Mouse (Mus musculus) MEL (cell line): Measurements from ENCODE around the gene Zfp664. TPM values are rescaled to one million over a fixed set of nuclear protein-coding genes. Genes with fewer than 3 reads are reported as not detected.
A peak's percentile ranks its signal among the peaks of the same experiment; 100 is the strongest.

ENCODE experiments used
- DNase-seq: peaks from one replicate; pipeline ENCODE4 v3.0.0; 2011; ENCODE audit warnings: low read depth, low spot score
- H3K27ac ChIP-seq: 2 replicates; pipeline ENCODE4 v1.5.1; 2012; ENCODE audit warnings: low read depth, mild to moderate bottlenecking, control low read depth, low read length, moderate library complexity; ENCODE audit not compliant: control insufficient read depth
- H3K27me3 ChIP-seq, 2 experiments: fragments of 150-350 bp in 1 of 2; sonication (generic) in 1 of 2; 2 replicates each; pipeline ENCODE4 v1.6.1; 2012; ENCODE audit warnings: low read length in 2 of 2, mild to moderate bottlenecking in 2 of 2, improper control_type of control experiment in 1 of 2, moderate library complexity in 1 of 2; ENCODE audit not compliant: insufficient read depth in 2 of 2, control insufficient read depth in 1 of 2
- H3K36me3 ChIP-seq, 2 experiments: 2 replicates each; pipeline ENCODE4 v1.6.1; 2012 to 2014; ENCODE audit warnings: low read length in 2 of 2, improper control_type of control experiment in 1 of 2, inconsistent platforms in 1 of 2, mild to moderate bottlenecking in 1 of 2; ENCODE audit not compliant: insufficient read depth in 2 of 2, control insufficient read depth in 1 of 2
- H3K4me1 ChIP-seq, 2 experiments: fragments of 150-350 bp in 1 of 2; sonication (generic) in 1 of 2; 2 replicates each; pipeline ENCODE4 v1.6.1; 2012; ENCODE audit warnings: low read length in 2 of 2, improper control_type of control experiment in 1 of 2, mild to moderate bottlenecking in 1 of 2; ENCODE audit not compliant: insufficient read depth in 2 of 2, control insufficient read depth in 1 of 2
- H3K4me3 ChIP-seq, 2 experiments: fragments of 150-350 bp in 1 of 2; sonication (generic) in 1 of 2; 2 replicates each; pipeline ENCODE4 v1.5.1; 2012; ENCODE audit warnings: low read depth in 2 of 2, low read length in 2 of 2, mild to moderate bottlenecking in 2 of 2, moderate library complexity in 2 of 2, control low read depth in 1 of 2, improper control_type of control experiment in 1 of 2; ENCODE audit not compliant: control insufficient read depth in 1 of 2, insufficient read depth in 1 of 2
- H3K79me2 ChIP-seq: 2 replicates; pipeline ENCODE4 v1.6.1; 2012; ENCODE audit warnings: mild to moderate bottlenecking, low read length, moderate library complexity; ENCODE audit not compliant: control insufficient read depth, poor library complexity, insufficient read depth
- H3K9ac ChIP-seq: 2 replicates; pipeline ENCODE4 v1.6.1; 2012; ENCODE audit warnings: low read depth, mild to moderate bottlenecking, control low read depth, low read length, moderate library complexity; ENCODE audit not compliant: control insufficient read depth, poor library complexity, severe bottlenecking
- H3K9me3 ChIP-seq: fragments of 150-350 bp; sonication (generic); replicated peaks from 2 replicates; pipeline ENCODE4 v1.6.1; 2012; ENCODE audit warnings: mild to moderate bottlenecking, low read length, improper control_type of control experiment, moderate library complexity; ENCODE audit not compliant: insufficient read depth
- CHD2 ChIP-seq: IDR thresholded peaks from 2 replicates; pipeline ENCODE4 v1.6.1; 2011; ENCODE audit warnings: low read length, improper control_type of control experiment
- EP300 ChIP-seq, 2 experiments: IDR thresholded peaks; 2 replicates each; pipeline ENCODE4 v1.6.1; 2011; ENCODE audit warnings: improper control_type of control experiment in 2 of 2, low read length in 2 of 2, low read depth in 1 of 2, mild to moderate bottlenecking in 1 of 2
- ETS1 ChIP-seq: IDR thresholded peaks from 2 replicates; pipeline ENCODE4 v1.6.1; 2012; ENCODE audit warnings: low read depth, mild to moderate bottlenecking, inconsistent platforms, low read length, improper control_type of control experiment, moderate library complexity
- GATA1 ChIP-seq: IDR thresholded peaks from 2 replicates; pipeline ENCODE4 v1.6.1; 2011; ENCODE audit warnings: low read depth, low read length, improper control_type of control experiment
- MAX ChIP-seq: IDR thresholded peaks from 2 replicates; pipeline ENCODE4 v1.6.1; 2011; ENCODE audit warnings: low read length, improper control_type of control experiment
- MXI1 ChIP-seq: IDR thresholded peaks from 2 replicates; pipeline ENCODE4 v1.6.1; 2011; ENCODE audit warnings: mild to moderate bottlenecking, low read depth, low read length, improper control_type of control experiment
- MYB ChIP-seq: IDR thresholded peaks from 2 replicates; pipeline ENCODE4 v1.6.1; 2011; ENCODE audit warnings: mild to moderate bottlenecking, low read depth, low read length, improper control_type of control experiment
- NRF1 ChIP-seq: IDR thresholded peaks from 2 replicates; pipeline ENCODE4 v1.6.1; 2014; ENCODE audit warnings: low read depth, mild to moderate bottlenecking, inconsistent platforms, low read length, improper control_type of control experiment, moderate library complexity; ENCODE audit not compliant: poor library complexity, insufficient read depth, severe bottlenecking
- SIN3A ChIP-seq: IDR thresholded peaks from 2 replicates; pipeline ENCODE4 v1.6.1; 2012; ENCODE audit warnings: low read length, improper control_type of control experiment, inconsistent platforms
- SMC3 ChIP-seq: IDR thresholded peaks from 2 replicates; pipeline ENCODE4 v1.6.1; 2011; ENCODE audit warnings: low read depth, low read length, improper control_type of control experiment
- ZKSCAN1 ChIP-seq: IDR thresholded peaks from 2 replicates; pipeline ENCODE4 v1.6.1; 2012; ENCODE audit warnings: low read depth, mild to moderate bottlenecking, inconsistent platforms, low read length, improper control_type of control experiment, moderate library complexity
- polyA plus RNA-seq, 2 experiments: library from polyadenylated mRNA; stranded (reverse) in 1 of 2; unstranded in 1 of 2; fragments of >175 nt in 1 of 2; fragments of >200 nt in 1 of 2; gene quantifications; 2 replicates each; pipeline versions ENCODE4 v1.2.1 to v1.2.4; 2012; ENCODE audit warnings: low replicate concordance in 2 of 2, low read depth in 1 of 2; ENCODE audit not compliant: insufficient read length in 2 of 2, insufficient read depth in 1 of 2, missing spikeins in 1 of 2
- total RNA-seq: library from RNA; depleted of rRNA; stranded (reverse); fragments of 300-350 nt; gene quantifications from 2 replicates; pipeline ENCODE4 v1.2.3, GENCODE M21; 2012

Gene Zfp664
- total and polyA plus RNA-seq, 3 experiments: 18.6 to 205 (median 37.7) TPM

DNA sequence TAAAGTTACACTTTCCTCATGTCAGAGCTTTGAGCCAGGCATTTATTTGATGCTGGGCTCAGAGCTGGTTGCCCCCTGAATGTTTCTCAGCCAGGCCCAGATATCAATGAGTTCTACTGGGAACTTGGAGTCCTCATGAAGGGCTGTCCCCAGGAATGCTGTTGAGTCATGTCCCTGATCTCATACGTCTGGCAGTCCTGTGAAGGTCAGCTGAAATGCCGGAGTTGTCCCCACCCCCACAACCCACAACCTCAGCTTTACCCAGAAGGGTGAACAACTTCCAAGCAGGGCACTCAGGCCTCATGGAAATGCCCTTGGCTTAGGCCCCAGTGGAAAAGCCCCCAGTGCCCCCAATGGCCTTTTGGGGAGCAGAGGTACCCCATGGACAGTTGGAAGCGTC, 57.3 kb downstream of the Zfp664 start:
- TF ChIP-seq NRF1: no peak
- peaks cover 8 to 15% of the 10 kb centered on the region in 2 experiments for H3K4me1 ChIP-seq
- H3K27me3 ChIP-seq: no peaks in the 10 kb centered on the region
- no peak for DNase-seq
- H3K27ac ChIP-seq: no peak overlapping the region
- H3K4me3 ChIP-seq: no peak overlapping the region
- no peaks in the 10 kb centered on the region for H3K9me3 ChIP-seq
- peaks cover 0 to 8% of the 10 kb centered on the region in 2 experiments; a peak in 2 of 4 replicates for H3K36me3 ChIP-seq
- H3K9ac ChIP-seq: no peak overlapping the region
- no peaks in the 10 kb centered on the region for H3K79me2 ChIP-seq

DNA sequence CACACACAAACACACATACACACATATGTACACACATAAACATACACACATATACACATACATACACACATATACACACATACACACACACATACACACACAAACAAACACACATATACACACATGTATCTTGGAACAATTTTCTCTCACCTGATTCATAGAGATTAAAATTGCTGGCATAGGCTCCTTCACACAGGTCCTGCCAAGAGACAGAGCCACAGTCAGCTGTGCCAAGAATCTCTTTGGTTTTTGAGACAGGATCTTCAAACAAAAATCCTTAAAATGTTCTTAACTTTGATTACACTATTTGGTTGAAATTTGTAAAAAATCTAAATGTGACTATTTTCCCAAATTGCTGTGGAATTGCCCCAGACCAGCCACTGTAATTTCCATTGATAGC, 58.9 kb downstream of the Zfp664 start:
- Histone ChIP-seq H3K9me3 (no peaks in the 10 kb centered on the region), H3K4me3 (no peak overlapping the region), H3K27me3 (no peaks in the 10 kb centered on the region), H3K36me3 (peaks cover 0 to 8% of the 10 kb centered on the region in 2 experiments; a peak in 2 of 4 replicates), H3K4me1 (peaks cover 8 to 15% of the 10 kb centered on the region in 2 experiments), H3K79me2 (no peaks in the 10 kb centered on the region), H3K9ac (no peak overlapping the region), H3K27ac (no peak overlapping the region)
- DNase-seq: no peak
- TF ChIP-seq EP300 (IDR thresholded peaks at IDR 0.05; ENCODE audit: low read depth in 1 of 2, low read length in 2 of 2) (no peak), ETS1 (peak; percentile 29; the same call in 1 of the 2 replicates)

DNA sequence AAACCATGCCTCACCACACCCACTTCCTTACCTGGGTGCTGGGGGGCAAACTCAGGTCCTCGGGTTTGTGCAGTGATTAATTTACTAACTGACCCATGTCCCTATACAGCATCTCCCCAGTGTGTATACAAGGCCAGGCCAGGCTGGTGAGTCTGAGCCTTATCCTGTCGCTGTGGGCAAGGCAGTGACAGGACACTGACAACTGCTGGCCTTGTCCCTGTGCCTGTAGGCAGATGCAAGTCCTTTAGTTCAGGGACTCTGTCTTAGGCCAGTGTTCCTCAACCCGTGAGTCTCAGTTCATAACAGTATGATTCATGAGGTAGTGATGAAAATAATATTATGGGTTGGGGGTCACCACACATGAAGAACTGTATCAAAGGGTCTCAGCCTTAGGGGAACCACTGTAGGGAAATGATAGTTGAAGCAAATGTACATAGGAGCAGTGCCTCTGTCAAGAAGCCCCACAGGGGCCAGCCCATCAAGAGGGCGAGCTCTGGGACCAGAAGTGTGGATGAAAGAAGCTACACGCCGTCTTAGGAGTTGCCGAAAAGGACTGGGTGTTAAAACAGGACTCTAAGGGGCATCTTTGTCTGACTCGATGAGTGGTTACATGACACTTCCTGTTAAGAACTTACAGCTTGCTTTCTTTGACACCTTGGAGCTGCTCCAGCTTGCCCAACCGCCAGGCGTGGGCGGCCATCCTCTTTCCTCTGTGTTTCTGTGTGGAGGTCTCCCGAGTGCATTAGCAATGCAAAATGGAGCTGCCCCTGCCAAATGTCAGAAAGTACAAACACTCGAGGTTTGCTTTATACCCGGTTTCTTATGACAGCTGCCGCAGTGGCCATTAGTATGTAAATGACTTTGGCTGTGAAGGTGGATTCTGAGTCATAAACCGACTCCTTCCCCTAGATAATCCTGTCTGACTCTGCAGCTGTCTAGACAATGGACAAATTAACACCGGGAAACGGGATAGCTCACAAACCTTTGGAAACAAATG, 60.2 kb downstream of the Zfp664 start:
- Histone ChIP-seq H3K27ac (peak overlapping the region; percentile 51), H3K36me3 (peaks cover 0 to 8% of the 10 kb centered on the region in 2 experiments; a peak in 2 of 4 replicates), H3K9ac (no peak overlapping the region), H3K9me3 (no peaks in the 10 kb centered on the region), H3K27me3 (no peaks in the 10 kb centered on the region), H3K79me2 (no peaks in the 10 kb centered on the region), H3K4me3 (peak overlapping the region; percentile 8 to 32; a peak in 2 of 4 replicates), H3K4me1 (peaks cover 8 to 15% of the 10 kb centered on the region in 2 experiments)
- TF ChIP-seq SMC3 (no peak), EP300 (IDR thresholded peaks at IDR 0.05; ENCODE audit: low read depth in 1 of 2, low read length in 2 of 2) (peak; percentile 57 to 72), MXI1 (0 out of 2 replicates have a peak, but pooled peaks have one; percentile 23), ETS1 (0 out of 2 replicates have a peak, but pooled peaks have one; percentile 22), MYB (peak; percentile 68; the same call in 1 of the 2 replicates), GATA1 (no peak), CHD2 (no peak), ZKSCAN1 (no peak), SIN3A (peak; percentile 58), MAX (peak; percentile 55; the same call in 1 of the 2 replicates)
- DNase-seq: peak; percentile 73
